Mouse (Mus musculus) CD8-positive naive resting alpha-beta T cell, adult 2 months (primary cell): ENCODE measurements around the gene Plekha3.

Experiments used
- DNase-seq, 2 experiments: peaks; one replicate each; pipeline ENCODE4 v3.0.0; 2022; ENCODE audit warnings: low read depth in 2 of 2, low spot score in 2 of 2

Gene Plekha3

DNA sequence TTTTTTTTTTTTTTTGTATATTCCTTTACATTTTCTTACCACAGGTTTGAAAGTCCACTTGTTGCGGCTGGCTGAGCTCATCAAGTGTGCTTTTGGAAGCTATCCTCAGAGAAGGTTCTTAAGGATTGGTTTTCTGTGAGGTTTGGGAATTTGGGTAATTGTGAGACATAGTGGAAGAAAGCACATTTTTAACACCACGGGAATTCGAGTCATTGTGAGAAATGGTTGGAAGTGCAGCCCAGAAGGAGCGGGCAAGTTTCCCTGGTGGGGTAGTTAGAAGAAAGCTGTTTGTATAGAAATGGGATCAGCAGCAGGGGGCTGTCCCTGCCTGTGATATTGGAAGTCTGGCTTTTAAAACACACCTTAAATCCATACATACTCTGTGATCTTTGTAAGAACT, 868 bp downstream of the Plekha3 start:
- no peak for DNase-seq

GRCm38 (mm10) chr2:76676401-76677226, 1.5 kb downstream of the Plekha3 start:
- no peak for DNase-seq

DNA sequence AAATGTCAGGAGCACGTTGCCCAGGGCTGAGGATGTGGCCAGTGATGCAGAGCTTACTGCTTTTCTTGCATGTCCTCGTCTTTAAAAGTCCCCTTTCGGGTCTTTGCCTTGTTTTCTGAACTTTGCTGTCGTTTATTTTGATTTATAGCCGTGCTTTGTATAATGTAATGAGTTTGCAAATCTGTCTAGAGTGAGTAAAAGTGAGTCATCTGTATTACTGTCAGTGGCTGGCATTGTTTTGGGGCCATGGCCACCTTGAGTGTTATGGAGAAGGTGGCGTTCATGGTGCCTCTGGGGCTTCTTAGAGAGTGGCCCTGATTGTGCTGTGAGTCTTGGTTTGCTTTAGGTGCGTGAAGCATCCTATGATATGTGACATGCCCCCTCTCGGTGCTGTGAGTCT, 7.2 kb downstream of the Plekha3 start:
- no peak for DNase-seq

DNA sequence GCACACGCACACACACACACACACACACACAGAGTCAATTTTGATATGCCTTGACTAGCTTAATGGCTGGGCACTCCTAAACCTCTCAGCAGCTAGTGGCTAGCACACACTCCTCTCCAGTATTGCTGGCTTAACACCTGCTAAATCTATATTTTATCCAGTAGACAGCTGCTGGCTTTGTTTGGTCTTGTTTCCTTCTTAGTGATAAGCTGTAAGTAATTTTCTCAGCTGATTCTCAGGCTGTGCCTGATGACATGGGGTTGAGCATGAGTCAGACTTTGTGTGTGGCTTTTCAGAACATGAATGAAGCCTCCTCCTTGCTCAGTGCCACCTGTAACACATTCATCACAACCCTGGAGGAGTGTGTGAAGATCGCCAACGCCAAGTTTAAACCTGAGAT, 11.9 kb downstream of the Plekha3 start:
- no peak for DNase-seq

- no peak for DNase-seq
These were observed 12.5 kb downstream of the Plekha3 start for GRCm38 (mm10) chr2:76687608-76688007.

DNA sequence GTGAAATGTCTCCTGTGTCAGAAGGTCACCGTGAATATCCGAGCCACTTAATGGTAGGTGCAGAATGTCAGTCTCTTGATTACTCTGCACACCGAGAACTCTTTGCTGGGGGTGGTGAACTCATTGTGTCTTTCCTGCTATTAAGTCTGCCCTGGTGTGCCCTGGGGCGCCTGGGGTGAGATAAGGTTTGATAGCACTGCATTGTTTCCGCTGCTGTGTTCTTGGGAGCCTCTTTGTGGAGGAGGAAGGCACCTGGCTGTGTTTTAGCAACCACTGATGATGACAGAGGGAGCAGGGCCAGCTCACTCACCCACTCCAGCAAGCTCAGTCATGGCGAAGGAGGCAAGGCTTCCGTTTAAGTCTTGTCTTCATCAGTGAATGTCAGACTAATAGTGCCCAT, 13.1 kb downstream of the Plekha3 start:
- DNase-seq: no peak

- no peak for DNase-seq
These were observed 15.5 kb downstream of the Plekha3 start for GRCm38 (mm10) chr2:76690436-76691204.

- no peak for DNase-seq
These were observed 18.7 kb downstream of the Plekha3 start for GRCm38 (mm10) chr2:76693765-76694164.

GRCm38 (mm10) chr2:76695290-76695689, 20.2 kb downstream of the Plekha3 start:
- no peak for DNase-seq

- no peak for DNase-seq
These were observed 27.1 kb downstream of the Plekha3 start for GRCm38 (mm10) chr2:76702188-76702587.

DNA sequence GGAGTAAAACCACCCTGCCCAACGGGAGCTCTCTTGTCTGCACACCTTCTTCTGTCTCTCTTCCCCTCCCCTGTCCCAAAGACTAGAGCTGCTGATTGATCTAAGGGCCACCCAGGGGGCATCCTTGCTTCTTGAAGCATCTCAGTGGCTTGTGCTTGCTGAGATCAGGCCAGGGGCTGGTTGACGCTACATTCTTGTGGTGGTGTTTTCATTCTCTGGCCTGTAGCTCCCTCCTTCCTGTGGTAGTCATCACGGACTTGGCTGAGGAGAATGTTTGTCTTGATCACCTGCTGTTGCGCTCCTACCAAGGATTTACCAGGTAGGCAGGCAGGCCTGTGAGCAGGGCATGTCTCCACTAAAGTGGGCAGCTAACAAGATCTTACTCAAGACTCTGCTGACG, 27.7 kb downstream of the Plekha3 start:
- no peak for DNase-seq

DNA sequence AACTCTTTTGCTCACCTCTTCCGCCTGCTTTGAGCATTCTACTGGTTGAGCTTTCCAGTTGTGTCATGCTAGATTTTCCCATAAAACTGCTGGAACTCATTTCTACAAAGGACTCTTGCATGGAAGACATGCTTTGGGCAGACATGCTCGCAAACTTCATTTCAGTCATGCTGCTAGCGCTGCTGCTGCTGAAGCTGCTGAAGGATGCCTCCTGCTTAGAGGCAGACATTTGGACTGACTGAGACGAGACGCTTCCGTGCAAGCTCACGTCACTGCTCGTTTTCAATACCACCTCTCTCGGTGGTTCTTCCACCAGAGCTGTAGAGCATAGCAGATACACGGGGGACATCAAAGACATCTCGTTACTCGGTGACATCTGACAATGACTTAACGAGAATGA, 30.6 kb downstream of the Plekha3 start:
- no peak for DNase-seq

DNA sequence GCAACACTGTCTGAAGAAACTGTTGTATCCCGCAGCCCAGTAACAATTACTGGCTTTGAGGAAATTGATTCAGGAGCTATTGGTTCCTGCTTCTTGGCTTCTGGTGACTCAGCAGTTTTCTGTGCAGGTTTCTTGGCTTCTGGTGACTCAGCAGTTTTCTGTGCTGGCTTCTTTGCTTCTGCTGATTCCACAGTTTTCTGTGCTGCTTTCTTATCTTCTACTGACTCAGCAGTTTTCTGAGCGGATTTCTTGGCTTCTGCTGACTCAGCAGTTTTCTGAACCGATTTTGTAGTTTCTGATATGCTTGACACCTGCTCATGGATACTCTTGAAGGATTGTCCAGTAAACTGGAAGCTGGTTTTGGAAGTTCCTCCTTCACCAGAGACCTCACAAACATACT, 33.4 kb downstream of the Plekha3 start:
- DNase-seq: no peak

DNA sequence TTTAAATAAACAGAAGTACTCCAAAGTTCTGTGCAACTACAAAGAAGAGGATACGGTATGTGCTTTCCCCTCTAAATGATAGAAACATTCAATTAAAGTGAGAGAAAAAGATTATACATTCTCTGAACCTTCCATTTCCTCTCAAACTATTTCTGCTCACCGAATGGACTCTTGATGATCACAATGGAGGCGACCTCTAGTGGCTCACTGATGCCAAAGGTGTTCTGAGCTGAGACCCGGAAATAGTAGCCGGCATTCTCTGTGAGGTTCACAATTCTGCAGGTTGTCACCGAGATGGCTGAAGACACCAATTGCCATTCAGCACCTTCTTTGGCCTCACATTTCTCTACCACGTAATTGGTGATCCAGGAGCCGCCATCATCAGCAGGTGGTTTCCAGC, 39.9 kb downstream of the Plekha3 start:
- no peak for DNase-seq

DNA sequence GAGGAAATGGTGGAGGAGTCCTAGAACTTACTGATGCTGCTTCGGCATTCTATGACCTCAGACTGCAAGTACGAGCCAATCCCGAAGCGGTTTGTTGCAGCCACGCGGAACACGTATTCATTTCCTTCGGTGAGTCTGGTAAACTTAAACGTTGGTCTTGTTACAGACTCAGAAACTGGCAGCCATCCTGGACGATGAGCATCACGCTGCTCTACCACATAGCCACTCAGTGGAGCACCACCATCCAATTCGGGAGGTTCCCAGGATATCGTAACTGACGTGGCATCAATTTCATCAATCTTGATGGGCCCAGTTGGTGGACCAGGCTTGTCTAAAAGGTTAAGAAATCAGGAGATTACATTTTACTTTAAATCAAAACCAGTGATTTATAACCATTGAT, 44.6 kb downstream of the Plekha3 start:
- no peak for DNase-seq
